Mouse (Mus musculus) spleen, adult 12 weeks (tissue): ENCODE measurements around the gene Pla2g4c.

Experiments used
- DNase-seq: peaks from one replicate; pipeline ENCODE4 v3.0.0; 2022; ENCODE audit warnings: low spot score

The Pla2g4c gene

GRCm38 (mm10) chr7:13380588-13380987 is 56.1 kb downstream of the Pla2g4c start:
- DNase-seq, result no peak

- no peak for DNase-seq
Measured at GRCm38 (mm10) chr7:13397832-13398231, 73.4 kb downstream of the Pla2g4c start, which contains the start of gene Cabp5. TSS of gene Cabp5 (plus strand) at chr7:13398132.
